Mouse (Mus musculus): ENCODE data around the gene Ankrd34a. TPM values are rescaled to one million over a fixed set of nuclear protein-coding genes. Genes with fewer than 3 reads are reported as not detected.
A peak's percentile ranks its signal among the peaks of the same experiment; 100 is the strongest.

Gene Ankrd34a
- 0.12 TPM in 1 of 2 replicates, not detected in the other for polyA plus RNA-seq (2012; rRNA removed)

GRCm38 (mm10) chr3:96596228-96596707 is at the start of gene Ankrd34a:
TSS of gene Ankrd34a (plus strand) at chr3:96596636.
- H3K4me1 ChIP-seq (ENCODE audit: control insufficient read depth, insufficient read depth, low read length): peaks cover 24% of the 10 kb centered on the region
- TF ChIP-seq CTCF (IDR thresholded peaks at IDR 0.05; ENCODE audit: control insufficient read depth, insufficient read depth, insufficient replicate concordance, low read depth, low read length): no peak
- TF ChIP-seq POLR2A (IDR thresholded peaks at IDR 0.05; ENCODE audit: control insufficient read depth, low read depth, low read length): no peak
- no peaks in the 10 kb centered on the region for H3K27me3 ChIP-seq (ENCODE audit: control insufficient read depth, insufficient read depth, low read length)
- peak within 1 kb of the TSS; percentile 61 for H3K4me3 ChIP-seq (ENCODE audit: control insufficient read depth, low read depth, low read length)
- H3K36me3 ChIP-seq (ENCODE audit: control insufficient read depth, insufficient read depth, low read length): no peaks in the 10 kb centered on the region
- no peak within 1 kb of the TSS for H3K27ac ChIP-seq (ENCODE audit: control insufficient read depth, insufficient read depth, low read depth, low read length)

DNA sequence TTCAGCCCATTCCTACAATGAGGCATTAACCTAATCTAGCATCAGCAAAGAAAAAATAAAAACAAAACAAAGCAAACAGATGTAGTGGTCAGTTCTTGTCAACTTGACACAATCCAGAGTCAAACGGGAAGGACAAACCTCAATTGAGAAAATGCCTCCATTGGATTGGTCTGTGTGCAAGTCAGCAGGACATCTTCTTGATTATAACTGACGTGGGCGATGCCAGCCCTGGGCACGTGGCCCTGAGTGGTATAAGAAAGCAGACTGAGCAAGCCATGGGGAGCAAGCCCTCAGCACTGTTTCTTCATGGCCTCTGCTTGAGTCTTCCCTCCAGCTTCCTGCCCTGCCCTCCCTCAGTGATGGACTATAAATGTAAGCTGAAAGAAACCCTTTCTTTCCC is 49.6 kb upstream of the Ankrd34a start:
- H3K27me3 ChIP-seq (ENCODE audit: control insufficient read depth, insufficient read depth, low read length): no peaks in the 10 kb centered on the region
- no peak overlapping the region for H3K27ac ChIP-seq (ENCODE audit: control insufficient read depth, insufficient read depth, low read depth, low read length)
- TF ChIP-seq CTCF (IDR thresholded peaks at IDR 0.05; ENCODE audit: control insufficient read depth, insufficient read depth, insufficient replicate concordance, low read depth, low read length) (no peak), POLR2A (IDR thresholded peaks at IDR 0.05; ENCODE audit: control insufficient read depth, low read depth, low read length) (no peak)
- no peaks in the 10 kb centered on the region; the same call in none of the 2 replicates for H3K4me1 ChIP-seq (ENCODE audit: control insufficient read depth, insufficient read depth, low read length)
- no peaks in the 10 kb centered on the region for H3K36me3 ChIP-seq (ENCODE audit: control insufficient read depth, insufficient read depth, low read length)
- H3K4me3 ChIP-seq (ENCODE audit: control insufficient read depth, low read depth, low read length): no peak overlapping the region

DNA sequence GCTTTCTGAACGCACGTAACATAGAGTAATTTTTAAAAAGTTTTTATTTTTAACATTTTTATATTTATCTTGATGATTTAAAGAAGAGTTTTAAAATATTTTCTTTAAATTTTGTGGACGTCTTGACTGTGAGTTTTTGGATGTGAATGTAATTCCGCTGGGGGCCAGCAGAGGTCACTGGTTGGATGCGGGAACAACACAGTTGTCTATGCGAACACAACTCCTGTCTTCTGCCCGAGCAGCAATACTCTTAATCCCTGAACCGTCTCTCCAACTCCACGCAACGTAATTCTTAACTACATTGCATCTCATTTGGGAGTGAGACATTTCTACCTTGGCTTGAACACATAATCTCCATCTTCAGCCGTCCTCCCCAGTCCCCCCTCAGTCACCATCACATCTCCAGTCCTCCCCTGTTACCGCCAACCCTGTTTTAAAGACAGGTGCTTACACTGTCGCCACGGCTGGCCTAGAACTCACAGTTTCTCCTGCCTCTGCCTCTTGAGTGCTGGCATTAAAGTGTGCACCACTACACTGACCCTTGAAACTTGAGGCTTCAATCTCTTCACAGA is 49.0 kb upstream of the Ankrd34a start:
- TF ChIP-seq CTCF (IDR thresholded peaks at IDR 0.05; ENCODE audit: control insufficient read depth, insufficient read depth, insufficient replicate concordance, low read depth, low read length) (peak; percentile 69; the same call in 1 of the 2 replicates), POLR2A (IDR thresholded peaks at IDR 0.05; ENCODE audit: control insufficient read depth, low read depth, low read length) (no peak)
- Histone ChIP-seq H3K27ac (ENCODE audit: control insufficient read depth, insufficient read depth, low read depth, low read length) (no peak overlapping the region), H3K36me3 (ENCODE audit: control insufficient read depth, insufficient read depth, low read length) (no peaks in the 10 kb centered on the region), H3K4me3 (ENCODE audit: control insufficient read depth, low read depth, low read length) (no peak overlapping the region), H3K4me1 (ENCODE audit: control insufficient read depth, insufficient read depth, low read length) (no peaks in the 10 kb centered on the region; the same call in none of the 2 replicates), H3K27me3 (ENCODE audit: control insufficient read depth, insufficient read depth, low read length) (no peaks in the 10 kb centered on the region)

DNA sequence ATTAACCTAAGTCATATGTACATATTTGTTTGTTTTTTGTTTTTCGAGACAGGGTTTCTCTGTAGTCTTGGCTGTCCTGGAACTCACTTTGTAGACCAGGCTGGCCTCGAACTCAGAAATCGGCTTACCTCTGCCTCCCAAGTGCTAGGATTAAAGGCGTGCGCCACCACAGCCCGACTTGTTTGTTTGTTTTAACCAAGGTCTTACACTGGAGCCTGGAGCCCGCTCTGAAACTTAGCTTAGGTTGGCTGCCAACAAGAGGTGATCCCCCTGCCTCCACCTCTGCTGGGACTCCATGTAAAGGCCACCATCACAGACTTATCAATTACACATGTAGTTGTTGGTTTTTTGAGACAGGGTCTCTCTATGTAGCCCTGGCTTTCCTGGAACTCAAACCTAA is 47.6 kb upstream of the Ankrd34a start:
- no peaks in the 10 kb centered on the region for H3K36me3 ChIP-seq (ENCODE audit: control insufficient read depth, insufficient read depth, low read length)
- no peak overlapping the region for H3K4me3 ChIP-seq (ENCODE audit: control insufficient read depth, low read depth, low read length)
- H3K27ac ChIP-seq (ENCODE audit: control insufficient read depth, insufficient read depth, low read depth, low read length): no peak overlapping the region
- no peaks in the 10 kb centered on the region; the same call in none of the 2 replicates for H3K4me1 ChIP-seq (ENCODE audit: control insufficient read depth, insufficient read depth, low read length)
- no peaks in the 10 kb centered on the region for H3K27me3 ChIP-seq (ENCODE audit: control insufficient read depth, insufficient read depth, low read length)
- TF ChIP-seq POLR2A (IDR thresholded peaks at IDR 0.05; ENCODE audit: control insufficient read depth, low read depth, low read length): no peak
- no peak for TF ChIP-seq CTCF (IDR thresholded peaks at IDR 0.05; ENCODE audit: control insufficient read depth, insufficient read depth, insufficient replicate concordance, low read depth, low read length)

DNA sequence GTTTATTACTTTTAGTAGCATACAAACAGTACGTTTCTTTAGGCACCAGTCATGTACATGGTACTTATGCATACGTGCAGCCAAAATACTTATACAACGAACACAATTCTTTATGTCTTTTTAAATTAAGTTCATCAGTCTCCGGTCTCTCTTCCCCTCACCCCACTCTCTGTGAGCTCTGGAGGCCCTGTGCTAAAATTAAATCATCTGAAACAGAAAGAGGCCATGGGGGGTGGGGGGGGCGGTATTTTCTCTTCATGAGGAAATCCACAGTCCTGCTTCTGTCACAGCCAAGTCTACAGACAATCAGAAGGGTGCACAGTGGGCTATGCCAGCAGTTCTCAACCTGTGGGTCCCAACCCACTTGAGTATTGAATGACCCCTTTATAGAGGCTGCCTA is 47.1 kb upstream of the Ankrd34a start:
- H3K27ac ChIP-seq (ENCODE audit: control insufficient read depth, insufficient read depth, low read depth, low read length): no peak overlapping the region
- no peaks in the 10 kb centered on the region for H3K36me3 ChIP-seq (ENCODE audit: control insufficient read depth, insufficient read depth, low read length)
- TF ChIP-seq CTCF (IDR thresholded peaks at IDR 0.05; ENCODE audit: control insufficient read depth, insufficient read depth, insufficient replicate concordance, low read depth, low read length) (no peak), POLR2A (IDR thresholded peaks at IDR 0.05; ENCODE audit: control insufficient read depth, low read depth, low read length) (no peak)
- no peak overlapping the region for H3K4me3 ChIP-seq (ENCODE audit: control insufficient read depth, low read depth, low read length)
- H3K27me3 ChIP-seq (ENCODE audit: control insufficient read depth, insufficient read depth, low read length): no peaks in the 10 kb centered on the region
- H3K4me1 ChIP-seq (ENCODE audit: control insufficient read depth, insufficient read depth, low read length): no peaks in the 10 kb centered on the region; the same call in none of the 2 replicates

DNA sequence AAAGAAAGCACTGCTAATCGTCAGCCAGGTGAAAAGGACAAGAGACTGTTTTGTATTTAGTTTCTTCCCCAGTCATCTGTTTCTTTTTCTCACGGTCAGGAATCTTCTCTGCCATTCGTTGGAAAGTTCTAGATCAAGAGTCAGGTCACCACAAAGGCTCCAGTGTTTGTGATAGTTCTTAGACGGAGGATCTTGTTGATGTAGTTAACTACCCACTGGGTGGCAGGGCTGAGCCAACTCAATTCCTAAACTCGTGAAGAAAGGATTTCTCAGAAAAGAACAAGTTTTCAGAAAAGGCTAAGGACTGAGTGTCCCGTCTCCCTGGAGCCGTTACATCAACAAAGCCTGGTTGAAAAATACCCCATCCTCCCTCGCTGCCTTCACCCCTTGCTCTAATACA is 45.2 kb upstream of the Ankrd34a start:
- no peaks in the 10 kb centered on the region; the same call in none of the 2 replicates for H3K4me1 ChIP-seq (ENCODE audit: control insufficient read depth, insufficient read depth, low read length)
- no peaks in the 10 kb centered on the region for H3K36me3 ChIP-seq (ENCODE audit: control insufficient read depth, insufficient read depth, low read length)
- no peaks in the 10 kb centered on the region for H3K27me3 ChIP-seq (ENCODE audit: control insufficient read depth, insufficient read depth, low read length)
- no peak overlapping the region for H3K4me3 ChIP-seq (ENCODE audit: control insufficient read depth, low read depth, low read length)
- TF ChIP-seq CTCF (IDR thresholded peaks at IDR 0.05; ENCODE audit: control insufficient read depth, insufficient read depth, insufficient replicate concordance, low read depth, low read length): no peak
- no peak for TF ChIP-seq POLR2A (IDR thresholded peaks at IDR 0.05; ENCODE audit: control insufficient read depth, low read depth, low read length)
- H3K27ac ChIP-seq (ENCODE audit: control insufficient read depth, insufficient read depth, low read depth, low read length): peak overlapping the region; percentile 54; the same call in 1 of the 2 replicates

- Histone ChIP-seq H3K4me1 (ENCODE audit: control insufficient read depth, insufficient read depth, low read length) (no peaks in the 10 kb centered on the region; the same call in none of the 2 replicates), H3K27me3 (ENCODE audit: control insufficient read depth, insufficient read depth, low read length) (no peaks in the 10 kb centered on the region), H3K36me3 (ENCODE audit: control insufficient read depth, insufficient read depth, low read length) (no peaks in the 10 kb centered on the region), H3K4me3 (ENCODE audit: control insufficient read depth, low read depth, low read length) (no peak overlapping the region), H3K27ac (ENCODE audit: control insufficient read depth, insufficient read depth, low read depth, low read length) (no peak overlapping the region)
- TF ChIP-seq CTCF (IDR thresholded peaks at IDR 0.05; ENCODE audit: control insufficient read depth, insufficient read depth, insufficient replicate concordance, low read depth, low read length): no peak
- no peak for TF ChIP-seq POLR2A (IDR thresholded peaks at IDR 0.05; ENCODE audit: control insufficient read depth, low read depth, low read length)
Measured at GRCm38 (mm10) chr3:96551890-96552289, 44.5 kb upstream of the Ankrd34a start.
